In the genomic region with DNA sequence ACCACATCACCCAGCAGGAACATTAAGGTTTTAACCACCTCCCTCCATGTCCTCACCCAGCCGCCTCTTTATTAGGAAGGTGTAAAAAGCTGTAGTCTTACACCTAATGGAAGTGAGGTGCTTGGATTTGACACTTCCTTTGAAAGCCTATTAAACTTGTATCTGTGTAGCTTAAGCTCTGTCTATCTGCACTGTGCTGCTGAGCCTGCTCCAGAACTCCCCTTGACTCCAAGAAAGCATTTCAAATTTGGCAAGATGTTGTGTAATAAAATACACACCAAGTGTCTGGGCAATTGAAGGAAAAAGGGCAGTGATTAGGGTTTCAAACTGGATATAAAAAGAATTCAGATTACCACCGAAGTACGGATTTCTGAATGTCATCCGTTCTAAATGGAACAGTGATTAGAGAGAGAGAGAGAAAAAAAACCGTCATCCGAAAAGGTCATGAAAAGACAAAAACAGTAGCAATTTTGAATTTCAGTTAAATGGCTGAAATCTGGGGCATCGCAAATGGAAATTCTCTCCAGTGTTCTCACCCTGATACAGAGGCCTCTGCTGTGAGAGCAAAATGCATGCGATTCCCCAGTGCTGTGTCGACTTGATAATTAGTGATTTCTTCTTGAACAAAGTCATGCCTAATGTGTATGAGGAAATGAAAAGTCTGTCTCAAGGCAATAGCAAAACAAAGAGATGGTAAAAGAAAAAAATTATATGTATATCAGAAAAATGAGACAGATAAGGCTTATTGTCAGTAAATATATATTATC, we compare ENCODE assay signal across 19 mouse cellular contexts.
DNase-seq lines count a peak whose midpoint lies in the region; ATAC-seq and TF ChIP-seq lines count a peak whose summit lies in the region.
"Had no signal": no experiment of that assay in that cellular context is flagged by ENCODE, and none has a peak within 500 bp of the region (broad histone marks: within the 10 kb centered on the region; RNA-seq: fewer than 3 reads in every experiment).

No protein-coding gene starts in this region.

- H3K36me3 ChIP-seq in hindbrain, embryonic 13.5 days = no peaks in the 10 kb centered on the region
- H3K36me3 ChIP-seq in hindbrain, embryonic 11.5 days (ENCODE audit: control insufficient read depth, insufficient read depth, low read length) = no peaks in the 10 kb centered on the region
- no peaks in the 10 kb centered on the region for H3K36me3 ChIP-seq in hindbrain, embryonic 16.5 days (ENCODE audit: control insufficient read depth, insufficient read depth, low read length)
- H3K36me3 ChIP-seq: embryonic facial prominence, embryonic 15.5 days; liver, embryonic 12.5 days; midbrain, embryonic 12.5 days had no signal

- no peaks in the 10 kb centered on the region; the same call in 1 of the 2 replicates for H3K4me1 ChIP-seq in hindbrain, embryonic 13.5 days (replicated peaks)
- no peaks in the 10 kb centered on the region for H3K4me1 ChIP-seq in hindbrain, embryonic 11.5 days (replicated peaks; ENCODE audit: control insufficient read depth, insufficient read depth, low read length)
- H3K4me1 ChIP-seq in hindbrain, embryonic 16.5 days (ENCODE audit: control insufficient read depth, insufficient read depth, low read depth, low read length) = no peaks in the 10 kb centered on the region
- H3K4me1 ChIP-seq: embryonic facial prominence, embryonic 15.5 days; liver, embryonic 12.5 days; midbrain, embryonic 12.5 days had no signal

- no peak for TF ChIP-seq CTCF in brain, embryonic 14.5 days (IDR thresholded peaks at IDR 0.05; ENCODE audit: borderline replicate concordance, extremely low read depth, insufficient read depth, insufficient read length)

- H3K4me2 ChIP-seq in hindbrain, embryonic 13.5 days = no peak overlapping the region
- H3K4me2 ChIP-seq in hindbrain, embryonic 11.5 days (replicated peaks; ENCODE audit: low read depth, low read length) = no peak overlapping the region
- no peak overlapping the region for H3K4me2 ChIP-seq in hindbrain, embryonic 16.5 days (ENCODE audit: low read length)
- H3K4me2 ChIP-seq: embryonic facial prominence, embryonic 15.5 days; liver, embryonic 12.5 days; lung, embryonic 14.5 days; midbrain, embryonic 12.5 days had no signal

- ATAC-seq in hindbrain, embryonic 13.5 days (ENCODE audit: low FRiP score) = no peak
- no peak for ATAC-seq in hindbrain, embryonic 11.5 days (ENCODE audit: low FRiP score)
- ATAC-seq in hindbrain, embryonic 16.5 days = peak; percentile 56; the same call in 1 of the 2 replicates
- ATAC-seq: liver, embryonic 12.5 days had no signal

- H3K27me3 ChIP-seq in hindbrain, embryonic 13.5 days = no peaks in the 10 kb centered on the region
- no peaks in the 10 kb centered on the region for H3K27me3 ChIP-seq in hindbrain, embryonic 11.5 days (ENCODE audit: control insufficient read depth, insufficient read depth, low read length)
- H3K27me3 ChIP-seq in hindbrain, embryonic 16.5 days (replicated peaks; ENCODE audit: control insufficient read depth, insufficient read depth, low read length) = no peaks in the 10 kb centered on the region
- H3K27me3 ChIP-seq: embryonic facial prominence, embryonic 15.5 days; liver, embryonic 12.5 days; midbrain, embryonic 12.5 days had no signal

- H3K9ac ChIP-seq in hindbrain, embryonic 13.5 days = no peak overlapping the region
- H3K9ac ChIP-seq in hindbrain, embryonic 11.5 days (ENCODE audit: low read depth, low read length) = no peak overlapping the region
- no peak overlapping the region for H3K9ac ChIP-seq in hindbrain, embryonic 16.5 days (ENCODE audit: low read depth, low read length)
- H3K9ac ChIP-seq: embryonic facial prominence, embryonic 15.5 days; liver, embryonic 12.5 days; lung, embryonic 14.5 days; midbrain, embryonic 12.5 days had no signal

- 81% methylated on average over 9 of the region's 9 CpGs for WGBS in hindbrain, embryonic 13.5 days
- WGBS in hindbrain, embryonic 11.5 days = 87% methylated on average over 9 of the region's 9 CpGs
- WGBS in hindbrain, embryonic 16.5 days = 71% methylated on average over 9 of the region's 9 CpGs

- DNase-seq in heart, adult 11 months = peak; percentile 84
- no peak for DNase-seq in heart, postnatal 36 days
- DNase-seq in hindbrain, embryonic 11.5 days (ENCODE audit: low spot score) = no peak
- peak; percentile 49 for DNase-seq in brain, embryonic 14.5 days (ENCODE audit: low read depth)
- DNase-seq in retina, postnatal 1 day = no peak
- DNase-seq: adrenal gland, postnatal 25 days; embryo, embryonic 11 days; gastrocnemius, postnatal 14 days; kidney, adult 2 months; kidney, postnatal 14 days; left cerebral cortex, postnatal 4 days; lung, embryonic 14.5 days; lung, postnatal 4 days; thymus, adult 18-20 months had no signal

- intact Hi-C loops in heart, postnatal 36 days (cut with DNase I) = no loop called here

- no peaks in the 10 kb centered on the region for H3K9me3 ChIP-seq in hindbrain, embryonic 13.5 days
- no peaks in the 10 kb centered on the region for H3K9me3 ChIP-seq in hindbrain, embryonic 11.5 days (ENCODE audit: control insufficient read depth, low read length)
- no peaks in the 10 kb centered on the region for H3K9me3 ChIP-seq in hindbrain, embryonic 16.5 days (ENCODE audit: control insufficient read depth, low read length)
- H3K9me3 ChIP-seq: embryonic facial prominence, embryonic 15.5 days; liver, embryonic 12.5 days; midbrain, embryonic 12.5 days had no signal

- TF ChIP-seq POLR2A in brain, embryonic 14.5 days (IDR thresholded peaks at IDR 0.05; ENCODE audit: borderline replicate concordance, extremely low read depth, insufficient read depth, insufficient read length, poor library complexity, severe bottlenecking) = no peak

- no peak overlapping the region for H3K4me3 ChIP-seq in hindbrain, embryonic 13.5 days
- H3K4me3 ChIP-seq in hindbrain, embryonic 11.5 days (ENCODE audit: low read depth, low read length) = no peak overlapping the region
- no peak overlapping the region for H3K4me3 ChIP-seq in hindbrain, embryonic 16.5 days (ENCODE audit: low read length)
- H3K4me3 ChIP-seq: embryonic facial prominence, embryonic 15.5 days; liver, embryonic 12.5 days; midbrain, embryonic 12.5 days had no signal

- 0 out of 2 replicates have a peak overlapping the region, but pooled peaks have one; percentile 30 for H3K27ac ChIP-seq in hindbrain, embryonic 13.5 days
- H3K27ac ChIP-seq in hindbrain, embryonic 11.5 days (ENCODE audit: low read depth, low read length) = no peak overlapping the region
- H3K27ac ChIP-seq in hindbrain, embryonic 16.5 days (ENCODE audit: low read depth, low read length) = no peak overlapping the region
- H3K27ac ChIP-seq: embryonic facial prominence, embryonic 15.5 days; liver, embryonic 12.5 days; midbrain, embryonic 12.5 days had no signal

Comparison
In these comparisons a context has a peak if more than half of its experiments do, and no peak if none do; other contexts are left out.
1. DNase-seq: peak in heart, adult 11 months (single experiment) and brain, embryonic 14.5 days (single experiment); none in heart, postnatal 36 days (0 of 2), hindbrain, embryonic 11.5 days (single experiment) and retina, postnatal 1 day (single experiment).